Mouse (Mus musculus) CH12.LX (cell line): ENCODE data around the gene Tmem131l. TPM values are rescaled to one million over a fixed set of nuclear protein-coding genes. Genes with fewer than 3 reads are reported as not detected.

Experiments used
- DNase-seq: peaks from one replicate; pipeline ENCODE4 v3.0.0-alpha.2; 2013; ENCODE audit errors: extremely low read depth
- H3K27ac ChIP-seq: 2 replicates; pipeline ENCODE4 v1.5.1; 2012; ENCODE audit warnings: low read depth, mild to moderate bottlenecking, control low read depth, moderate library complexity; ENCODE audit not compliant: insufficient read depth
- H3K27me3 ChIP-seq: replicated peaks from 2 replicates; pipeline ENCODE3; 2012; ENCODE audit warnings: inconsistent platforms
- H3K36me3 ChIP-seq, 2 experiments: replicated peaks in 1 of 2; 2 replicates each; pipeline versions ENCODE3 to v1.6.1; 2012; ENCODE audit warnings: inconsistent platforms in 1 of 2, low read length in 1 of 2, mild to moderate bottlenecking in 1 of 2, mixed read lengths in 1 of 2, moderate library complexity in 1 of 2; ENCODE audit not compliant: control insufficient read depth in 1 of 2, insufficient read depth in 1 of 2
- H3K4me1 ChIP-seq, 2 experiments: 2 replicates each; pipeline ENCODE4 v1.6.1; 2012; ENCODE audit warnings: inconsistent platforms in 1 of 2, moderate library complexity in 1 of 2; ENCODE audit not compliant: insufficient read depth in 2 of 2, control insufficient read depth in 1 of 2
- H3K4me2 ChIP-seq: 2 replicates; pipeline ENCODE4 v1.6.1; 2012; ENCODE audit warnings: low read depth, mild to moderate bottlenecking, control low read depth; ENCODE audit not compliant: poor library complexity, insufficient read depth, severe bottlenecking
- H3K4me3 ChIP-seq, 3 experiments: fragments of 150-350 bp in 1 of 3; sonication (generic) in 1 of 3; replicated peaks in 1 of 3; 2 replicates each; pipeline versions ENCODE3 to v1.5.1; 2011 to 2012; ENCODE audit warnings: low read depth in 2 of 3, low read length in 2 of 3, mild to moderate bottlenecking in 2 of 3, moderate library complexity in 2 of 3, control low read depth in 1 of 3, improper control_type of control experiment in 1 of 3, inconsistent platforms in 1 of 3, mixed read lengths in 1 of 3; ENCODE audit not compliant: poor library complexity in 1 of 3
- H3K79me2 ChIP-seq: replicated peaks from 2 replicates; pipeline ENCODE4 v1.6.1; 2012; ENCODE audit warnings: mild to moderate bottlenecking, moderate library complexity; ENCODE audit not compliant: control insufficient read depth, poor library complexity, insufficient read depth, severe bottlenecking; ENCODE audit errors: extremely low read depth
- H3K9ac ChIP-seq: 2 replicates; pipeline ENCODE4 v1.6.1; 2012; ENCODE audit warnings: low read depth, mild to moderate bottlenecking, control low read depth, moderate library complexity; ENCODE audit not compliant: insufficient read depth
- H3K9me3 ChIP-seq: replicated peaks from 2 replicates; pipeline ENCODE3; 2012; ENCODE audit warnings: low read length, inconsistent platforms, mixed read lengths
- BHLHE40 ChIP-seq: IDR thresholded peaks from 2 replicates; pipeline ENCODE4 v1.6.1; 2011; ENCODE audit warnings: mild to moderate bottlenecking, low read depth, low read length, improper control_type of control experiment
- CHD1 ChIP-seq: IDR thresholded peaks from 2 replicates; pipeline ENCODE4 v1.6.1; 2012; ENCODE audit warnings: low read depth, low read length, improper control_type of control experiment, inconsistent platforms
- CTCF ChIP-seq, 2 experiments: IDR thresholded peaks in 1 of 2; conservative IDR thresholded peaks in 1 of 2; 2 replicates each; pipeline ENCODE4 v1.5.1; 2011 to 2012; ENCODE audit warnings: low read depth in 2 of 2, low read length in 2 of 2, improper control_type of control experiment in 1 of 2, inconsistent platforms in 1 of 2, mild to moderate bottlenecking in 1 of 2, moderate library complexity in 1 of 2
- E2F4 ChIP-seq: IDR thresholded peaks from 2 replicates; pipeline ENCODE4 v1.6.1; 2011; ENCODE audit warnings: low read depth, low read length, improper control_type of control experiment; ENCODE audit not compliant: insufficient replicate concordance
- EP300 ChIP-seq: IDR thresholded peaks from 2 replicates; pipeline ENCODE4 v1.6.1; 2011; ENCODE audit warnings: low read length, improper control_type of control experiment
- GABPA ChIP-seq: IDR thresholded peaks from 2 replicates; pipeline ENCODE4 v1.6.1; 2012; ENCODE audit warnings: low read depth, low read length, improper control_type of control experiment, inconsistent platforms; ENCODE audit not compliant: insufficient replicate concordance
- HCFC1 ChIP-seq: IDR thresholded peaks from 2 replicates; pipeline ENCODE4 v1.6.1; 2012; ENCODE audit warnings: low read depth, mild to moderate bottlenecking, inconsistent platforms, low read length, improper control_type of control experiment
- IRF4 ChIP-seq: IDR thresholded peaks from 2 replicates; pipeline ENCODE4 v1.6.1; 2014; ENCODE audit warnings: low read depth, mild to moderate bottlenecking, inconsistent platforms, low read length, improper control_type of control experiment
- JUN ChIP-seq: IDR thresholded peaks from 2 replicates; pipeline ENCODE4 v1.6.1; 2011; ENCODE audit warnings: low read depth, mild to moderate bottlenecking, low read length, improper control_type of control experiment, moderate library complexity; ENCODE audit not compliant: insufficient read depth
- JUND ChIP-seq: conservative IDR thresholded peaks from 2 replicates; pipeline ENCODE4 v1.6.1; 2011; ENCODE audit warnings: low read depth, low read length, improper control_type of control experiment
- MAFK ChIP-seq: IDR thresholded peaks from 2 replicates; pipeline ENCODE4 v1.6.1; 2011; ENCODE audit warnings: low read length, improper control_type of control experiment; ENCODE audit not compliant: insufficient replicate concordance
- MAX ChIP-seq: IDR thresholded peaks from 2 replicates; pipeline ENCODE4 v1.6.1; 2011; ENCODE audit warnings: low read length, improper control_type of control experiment
- MAZ ChIP-seq: IDR thresholded peaks from 2 replicates; pipeline ENCODE4 v1.6.1; 2012; ENCODE audit warnings: low read depth, mild to moderate bottlenecking, inconsistent platforms, low read length, improper control_type of control experiment, moderate library complexity
- MXI1 ChIP-seq: IDR thresholded peaks from 2 replicates; pipeline ENCODE4 v1.6.1; 2011; ENCODE audit warnings: mild to moderate bottlenecking, low read depth, low read length, improper control_type of control experiment
- NELFE ChIP-seq: IDR thresholded peaks from 2 replicates; pipeline ENCODE4 v1.6.1; 2011; ENCODE audit warnings: low read depth, low read length, improper control_type of control experiment
- PAX5 ChIP-seq: IDR thresholded peaks from 2 replicates; pipeline ENCODE4 v1.6.1; 2012; ENCODE audit warnings: low read length, inconsistent platforms, mixed read lengths
- POLR2A ChIP-seq: IDR thresholded peaks from 2 replicates; pipeline ENCODE4 v1.6.1; 2011; ENCODE audit warnings: low read depth, mild to moderate bottlenecking, improper control_type of control experiment, low read length
- RAD21 ChIP-seq: IDR thresholded peaks from 2 replicates; pipeline ENCODE4 v1.6.1; 2011; ENCODE audit warnings: low read depth, mild to moderate bottlenecking, low read length, improper control_type of control experiment, moderate library complexity
- TBP ChIP-seq: conservative IDR thresholded peaks from 2 replicates; pipeline ENCODE4 v1.6.1; 2011; ENCODE audit warnings: low read depth, low read length, improper control_type of control experiment
- TCF12 ChIP-seq: IDR thresholded peaks from 2 replicates; pipeline ENCODE4 v1.6.1; 2014; ENCODE audit warnings: low read depth, mild to moderate bottlenecking, inconsistent platforms, low read length, improper control_type of control experiment
- UBTF ChIP-seq: IDR thresholded peaks from 2 replicates; pipeline ENCODE4 v1.6.1; 2012; ENCODE audit warnings: low read depth, mild to moderate bottlenecking, inconsistent platforms, low read length, improper control_type of control experiment, moderate library complexity
- USF2 ChIP-seq: conservative IDR thresholded peaks from 2 replicates; pipeline ENCODE4 v1.6.1; 2011; ENCODE audit warnings: low read depth, low read length, improper control_type of control experiment
- ZKSCAN1 ChIP-seq: IDR thresholded peaks from 2 replicates; pipeline ENCODE4 v1.6.1; 2012; ENCODE audit warnings: low read depth, inconsistent platforms, low read length, improper control_type of control experiment, borderline replicate concordance
- dilution Hi-C: fragments of 300-500 bp; cut with MboI; formaldehyde crosslinking; loops from 2 replicates; pipeline ENCODE4 v1.14.3; 2020; ENCODE audit warnings: low sequenced_read_pairs; ENCODE audit not compliant: extremely low pct_unique_long_range_greater_than_20kb, extremely low pct_ligation_motif_present
- in situ Hi-C: fragments of 300-500 bp; cut with MboI; formaldehyde crosslinking; loops from 3 replicates; pipeline ENCODE4 v1.14.3; 2019; ENCODE audit warnings: low sequenced_read_pairs, low pct_ligation_motif_present, low pct_unique_long_range_greater_than_20kb, mixed read lengths
- polyA plus RNA-seq: library from polyadenylated mRNA; unstranded; fragments of >175 nt; gene quantifications from 2 replicates; pipeline ENCODE4 v1.2.1, GENCODE M21; 2012; ENCODE audit warnings: low read depth; ENCODE audit not compliant: insufficient read length
- total RNA-seq, 2 experiments: library from RNA; depleted of rRNA; stranded (reverse); fragments of 300-350 nt in 1 of 2; fragments of >200 nt in 1 of 2; gene quantifications; 2 replicates each; pipeline ENCODE4 v1.2.3; 2012 to 2014

The Tmem131l gene
- total and polyA plus RNA-seq, 3 experiments, result 32.7 to 89.7 (median 37.1) TPM

DNA sequence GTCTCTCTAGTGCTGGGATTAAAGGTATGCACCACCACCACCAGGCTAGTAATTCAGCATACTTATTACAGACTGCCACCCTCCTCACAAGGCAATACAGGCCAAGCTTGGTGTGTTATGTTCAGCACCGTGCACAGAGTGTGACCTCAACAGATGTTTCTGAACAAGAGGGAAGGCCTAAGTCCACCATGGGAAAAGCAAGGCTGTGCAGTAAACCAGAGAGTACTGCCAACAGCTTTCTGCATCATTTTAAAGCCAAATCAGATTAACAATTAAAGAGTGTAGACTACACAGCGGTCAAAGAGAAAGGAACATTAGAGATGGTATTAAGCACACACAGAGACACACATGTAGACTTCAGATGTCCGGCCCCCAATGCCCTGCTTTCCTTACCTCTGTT, 8.8 kb downstream of the Tmem131l start:
- Histone ChIP-seq H3K27me3 (no peaks in the 10 kb centered on the region), H3K79me2 (peaks cover 13% of the 10 kb centered on the region), H3K4me1 (peaks cover 17 to 71% of the 10 kb centered on the region in 2 experiments), H3K9ac (no peak overlapping the region), H3K36me3 (peaks cover 33 to 75% of the 10 kb centered on the region in 2 experiments), H3K4me3 (no peak overlapping the region), H3K9me3 (no peaks in the 10 kb centered on the region)
- dilution Hi-C loops (no loop called here), in situ Hi-C loops (loop anchor here (5.0 kb wide), 1 partner anchor 41 kb away; no protein-coding TSS in a partner anchor)
- DNase-seq, result no peak
- TF ChIP-seq NELFE (no peak), HCFC1 (no peak), IRF4 (no peak), PAX5 (no peak), MAFK (no peak), JUND (no peak), RAD21 (no peak), BHLHE40 (no peak), CTCF (conservative IDR thresholded peaks at IDR 0.05 in 1 of 2, IDR thresholded peaks at IDR 0.05 in 1 of 2; ENCODE audit: low read depth in 2 of 2, low read length in 2 of 2) (no peak), E2F4 (no peak)
- TF ChIP-seq, all 38 proteins: peak for 0
- no peak overlapping the region for H3K27ac ChIP-seq
- H3K4me2 ChIP-seq, result no peak overlapping the region

DNA sequence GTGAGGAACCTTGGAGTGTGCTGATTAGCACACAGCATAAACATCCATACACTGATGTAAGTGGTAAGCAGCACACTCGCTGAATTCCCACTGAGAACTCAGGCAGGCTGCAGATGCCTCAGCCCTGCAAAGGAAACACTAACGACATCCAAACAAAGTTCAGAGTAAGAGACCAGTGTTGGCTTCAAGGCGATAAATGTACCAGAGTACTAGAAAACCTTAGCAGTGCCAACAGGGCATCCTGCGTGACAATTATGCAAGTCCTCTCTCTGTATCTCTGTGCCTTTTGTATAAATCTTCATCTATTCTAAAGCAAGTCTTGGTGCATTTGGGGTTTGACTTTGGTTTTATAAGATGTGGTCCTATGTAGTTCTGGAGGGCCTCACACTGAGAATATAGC, 11.0 kb downstream of the Tmem131l start:
- dilution Hi-C loops (no loop called here), in situ Hi-C loops (no loop called here)
- Histone ChIP-seq H3K9ac (no peak overlapping the region), H3K79me2 (peaks cover 8% of the 10 kb centered on the region), H3K4me1 (peaks cover 8 to 71% of the 10 kb centered on the region in 2 experiments), H3K36me3 (peaks cover 37 to 88% of the 10 kb centered on the region in 2 experiments), H3K9me3 (no peaks in the 10 kb centered on the region), H3K4me2 (no peak overlapping the region), H3K27me3 (no peaks in the 10 kb centered on the region), H3K4me3 (no peak overlapping the region), H3K27ac (no peak overlapping the region)
- TF ChIP-seq MXI1 (no peak), CTCF (conservative IDR thresholded peaks at IDR 0.05 in 1 of 2, IDR thresholded peaks at IDR 0.05 in 1 of 2; ENCODE audit: low read depth in 2 of 2, low read length in 2 of 2) (no peak), JUN (no peak), UBTF (no peak), RAD21 (no peak), USF2 (no peak), POLR2A (no peak)
- no peak for DNase-seq

DNA sequence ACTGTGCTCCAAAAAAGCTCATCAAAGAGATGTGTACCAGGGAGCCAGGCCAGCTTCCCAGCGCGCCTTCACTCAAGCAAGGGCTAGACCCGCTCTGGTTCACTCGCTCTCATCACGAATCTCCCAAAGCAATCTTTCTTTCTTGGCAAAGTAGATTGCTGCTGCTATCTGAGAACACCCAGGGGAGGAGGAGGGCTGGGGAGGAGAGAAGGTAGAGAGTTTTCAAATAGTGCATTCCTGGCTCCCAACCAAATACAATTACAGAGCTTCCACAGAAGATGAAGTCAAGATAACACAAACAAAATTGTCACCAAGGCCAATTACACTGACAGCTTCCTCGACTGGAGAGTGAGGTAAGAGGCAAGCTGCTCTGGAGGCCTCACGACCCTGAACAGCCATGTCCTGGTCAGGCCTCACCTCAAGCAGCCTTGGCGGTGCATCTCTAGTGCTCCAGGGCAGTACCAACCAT, 12.2 kb downstream of the Tmem131l start:
- Histone ChIP-seq H3K9me3 (no peaks in the 10 kb centered on the region), H3K4me1 (peaks cover 9 to 71% of the 10 kb centered on the region in 2 experiments), H3K27ac (no peak overlapping the region), H3K79me2 (peaks cover 6% of the 10 kb centered on the region), H3K4me3 (no peak overlapping the region), H3K36me3 (peaks cover 40 to 79% of the 10 kb centered on the region in 2 experiments), H3K4me2 (no peak overlapping the region), H3K27me3 (no peaks in the 10 kb centered on the region), H3K9ac (no peak overlapping the region)
- in situ Hi-C loops (no loop called here), dilution Hi-C loops (no loop called here)
- no peak for TF ChIP-seq TBP
- TF ChIP-seq JUN, result no peak
- no peak for TF ChIP-seq JUND
- TF ChIP-seq MAZ, result no peak
- no peak for TF ChIP-seq EP300
- no peak for TF ChIP-seq GABPA
- TF ChIP-seq MAX, result no peak
- no peak for TF ChIP-seq ZKSCAN1
- no peak for TF ChIP-seq MXI1
- no peak for TF ChIP-seq TCF12
- TF ChIP-seq HCFC1, result no peak
- no peak for TF ChIP-seq CHD1
- no peak for DNase-seq
